Mouse (Mus musculus): ENCODE measurements around the gene Stoml1. TPM values are rescaled to one million over a fixed set of nuclear protein-coding genes. Genes with fewer than 3 reads are reported as not detected.
A peak's percentile ranks its signal among the peaks of the same experiment; 100 is the strongest.

The Stoml1 gene
- polyA plus RNA-seq, 1 experiment: 13.4 TPM

DNA sequence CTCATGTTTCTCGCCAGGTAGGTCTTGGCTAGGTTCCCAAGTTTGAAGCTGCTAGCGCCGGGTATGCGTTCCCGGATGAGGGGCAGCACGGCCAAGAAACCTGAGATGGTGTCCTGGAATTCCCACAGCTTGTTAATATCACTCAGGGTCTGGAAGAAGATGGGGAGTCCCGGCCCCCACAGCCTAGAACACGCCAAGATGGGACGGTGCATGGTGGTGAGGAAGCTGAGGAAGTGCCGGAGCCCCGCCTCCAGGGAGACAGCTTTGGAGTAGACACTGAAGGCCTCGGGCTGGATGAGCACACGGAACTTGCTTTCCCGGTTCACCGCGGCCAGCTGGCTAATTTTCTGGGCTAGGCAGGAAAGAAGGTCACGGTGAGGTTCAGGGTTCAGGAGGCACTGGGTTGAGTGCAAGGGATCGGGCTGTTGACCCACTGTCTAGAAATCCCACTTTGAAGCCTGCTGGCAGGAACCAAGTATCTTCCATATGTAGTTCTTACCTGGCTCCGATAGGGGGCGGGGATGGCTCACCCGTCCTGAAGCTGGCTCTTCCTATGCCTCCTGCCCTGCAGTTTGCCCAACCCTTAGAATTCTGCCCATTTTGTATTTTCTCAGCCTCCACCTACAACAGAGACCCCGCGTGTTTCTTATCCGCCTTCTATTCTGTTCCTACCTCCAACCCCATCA, 32.6 kb upstream of the Stoml1 start:
- no peak overlapping the region for H3K4me3 ChIP-seq (ENCODE audit: insufficient read depth, poor library complexity, severe bottlenecking)
- no peaks in the 10 kb centered on the region for H3K79me2 ChIP-seq (ENCODE audit: control insufficient read depth, insufficient read depth)
- H3K79me3 ChIP-seq (ENCODE audit: low read depth): no peaks in the 10 kb centered on the region
- H3ac ChIP-seq (ENCODE audit: control insufficient read depth, insufficient read length, low read depth): no peak overlapping the region
- H3K36me3 ChIP-seq (ENCODE audit: control insufficient read depth, insufficient read depth): peaks cover 51% of the 10 kb centered on the region
- no peaks in the 10 kb centered on the region for H3K27me3 ChIP-seq (ENCODE audit: control insufficient read depth, insufficient read depth, insufficient read length)
- TF ChIP-seq MAX (IDR thresholded peaks at IDR 0.05) (no peak), CTCF (IDR thresholded peaks at IDR 0.05; ENCODE audit: control insufficient read depth, insufficient read depth, insufficient read length) (peak; percentile 29)

GRCm38 (mm10) chr9:58224356-58224755, 28.6 kb upstream of the Stoml1 start:
- TF ChIP-seq MAX (IDR thresholded peaks at IDR 0.05) (no peak), CEBPB (IDR thresholded peaks at IDR 0.05; ENCODE audit: low read depth) (no peak)
- H3K79me2 ChIP-seq (ENCODE audit: control insufficient read depth, insufficient read depth): no peaks in the 10 kb centered on the region
- no peaks in the 10 kb centered on the region for H3K27me3 ChIP-seq (ENCODE audit: control insufficient read depth, insufficient read depth, insufficient read length)
- H3K4me3 ChIP-seq (ENCODE audit: insufficient read depth, poor library complexity, severe bottlenecking): no peak overlapping the region
- H3ac ChIP-seq (ENCODE audit: control insufficient read depth, insufficient read length, low read depth): no peak overlapping the region
- H3K79me3 ChIP-seq (ENCODE audit: low read depth): no peaks in the 10 kb centered on the region
- peaks cover 81% of the 10 kb centered on the region for H3K36me3 ChIP-seq (ENCODE audit: control insufficient read depth, insufficient read depth)

DNA sequence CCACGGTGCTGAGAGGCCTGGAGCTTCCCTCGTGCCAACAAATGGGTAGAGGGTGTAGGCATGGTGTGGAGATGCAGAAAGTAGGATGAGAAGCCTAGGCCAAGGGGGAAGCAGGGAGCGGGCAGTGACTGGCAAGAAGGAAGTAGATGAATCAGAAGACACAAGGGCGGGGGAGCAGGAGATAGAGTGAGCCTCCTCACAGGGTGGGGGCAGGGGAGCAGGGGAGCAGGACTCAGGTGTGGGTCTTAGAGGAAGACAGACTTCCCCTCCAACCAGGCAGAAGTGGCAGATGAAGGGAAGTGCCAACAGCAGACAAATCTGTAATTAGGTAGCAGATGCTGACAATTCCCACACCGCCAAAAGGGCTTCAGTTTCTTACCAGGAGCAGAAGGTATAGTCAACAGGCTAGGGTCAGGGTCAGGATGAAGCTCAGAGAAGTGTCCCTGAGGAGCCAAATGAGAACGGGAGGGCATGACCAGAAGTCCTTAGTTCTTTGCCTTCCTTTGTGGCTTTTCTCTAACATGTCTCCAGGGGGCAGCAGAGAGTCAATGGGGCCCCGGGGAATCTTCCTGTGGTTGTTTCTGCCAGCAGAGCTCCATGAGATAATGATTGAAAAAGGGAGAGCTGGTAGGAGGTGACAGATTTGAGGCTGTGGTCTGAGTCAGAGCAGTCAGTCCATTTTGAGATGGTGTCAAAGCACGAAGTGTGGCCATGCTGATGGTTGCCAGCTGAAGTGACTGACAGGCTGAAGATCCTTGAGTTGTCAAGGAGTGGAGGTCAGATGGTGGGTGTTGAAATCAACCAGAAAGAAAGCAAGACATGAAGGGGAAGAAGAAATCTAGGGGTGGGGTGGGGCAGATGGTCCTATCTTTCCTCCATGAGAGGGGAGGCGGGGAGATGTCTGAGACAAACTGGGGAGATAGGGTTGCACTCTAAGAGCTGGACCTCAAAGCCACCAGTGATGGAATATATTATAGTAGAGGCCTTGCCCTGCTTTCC, 26.8 kb upstream of the Stoml1 start:
- H3K4me3 ChIP-seq (ENCODE audit: insufficient read depth, poor library complexity, severe bottlenecking): no peak overlapping the region
- H3K79me2 ChIP-seq (ENCODE audit: control insufficient read depth, insufficient read depth): no peaks in the 10 kb centered on the region

DNA sequence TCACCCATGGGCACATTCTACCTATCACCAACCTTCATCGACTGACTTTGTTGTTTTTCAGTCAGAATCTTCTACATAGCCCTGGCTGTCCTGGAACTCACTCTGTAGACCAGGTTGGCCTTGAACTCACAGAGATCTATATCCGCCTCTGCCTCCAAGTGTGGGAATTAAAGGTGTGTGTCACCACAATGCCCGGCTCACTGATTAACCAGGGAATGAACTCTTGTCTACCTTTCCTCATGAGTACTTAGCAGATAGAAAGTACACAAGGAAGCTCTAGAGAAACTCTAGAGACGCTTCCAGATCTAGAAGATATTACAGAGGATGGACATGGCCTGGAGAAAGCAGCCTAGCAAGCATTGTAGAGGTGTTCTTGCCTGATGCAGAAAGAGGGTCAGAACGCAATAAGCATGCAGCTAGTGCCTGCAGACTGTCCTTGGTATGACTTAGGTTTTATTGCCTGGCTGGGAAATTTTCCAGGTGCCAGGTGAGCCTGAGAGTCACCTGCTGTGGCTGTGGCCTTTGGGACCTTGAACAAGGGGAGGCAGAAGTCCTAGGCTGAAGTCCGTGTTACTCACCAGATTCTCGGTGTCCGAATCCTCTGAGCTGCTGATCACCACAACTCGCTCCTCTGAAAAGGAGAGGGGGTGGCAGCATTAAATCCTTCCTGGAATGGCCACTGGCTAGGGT, 24.0 kb upstream of the Stoml1 start:
- Histone ChIP-seq H3K36me3 (ENCODE audit: control insufficient read depth, insufficient read depth) (peaks cover 80% of the 10 kb centered on the region), H3K79me2 (ENCODE audit: control insufficient read depth, insufficient read depth) (no peaks in the 10 kb centered on the region), H3K27me3 (ENCODE audit: control insufficient read depth, insufficient read depth, insufficient read length) (no peaks in the 10 kb centered on the region), H3K79me3 (ENCODE audit: low read depth) (no peaks in the 10 kb centered on the region), H3K4me3 (ENCODE audit: insufficient read depth, poor library complexity, severe bottlenecking) (no peak overlapping the region), H3ac (ENCODE audit: control insufficient read depth, insufficient read length, low read depth) (no peak overlapping the region)
- TF ChIP-seq CEBPB (IDR thresholded peaks at IDR 0.05; ENCODE audit: low read depth): no peak
- no peak for TF ChIP-seq USF1 (IDR thresholded peaks at IDR 0.05; ENCODE audit: low read depth)
- no peak for TF ChIP-seq MAX (IDR thresholded peaks at IDR 0.05)
- no peak for TF ChIP-seq MYOD1 (IDR thresholded peaks at IDR 0.05; ENCODE audit: control insufficient read depth, insufficient read length, low read depth)
- no peak for TF ChIP-seq FOSL1 (IDR thresholded peaks at IDR 0.05; ENCODE audit: insufficient read depth, low read length, poor library complexity, severe bottlenecking)
- TF ChIP-seq CTCF (IDR thresholded peaks at IDR 0.05; ENCODE audit: control insufficient read depth, insufficient read depth, insufficient read length): no peak

More for the DNA sequence above, 26.8 kb upstream of the Stoml1 start:
- no peaks in the 10 kb centered on the region for H3K79me3 ChIP-seq (ENCODE audit: low read depth)
- peak; percentile 13 for TF ChIP-seq CTCF (IDR thresholded peaks at IDR 0.05; ENCODE audit: control insufficient read depth, insufficient read depth, insufficient read length)
- no peak for TF ChIP-seq MYOG (IDR thresholded peaks at IDR 0.05; ENCODE audit: control insufficient read depth, extremely low read depth, insufficient read length)
- peaks cover 80% of the 10 kb centered on the region for H3K36me3 ChIP-seq (ENCODE audit: control insufficient read depth, insufficient read depth)
- H3ac ChIP-seq (ENCODE audit: control insufficient read depth, insufficient read length, low read depth): no peak overlapping the region
- H3K27me3 ChIP-seq (ENCODE audit: control insufficient read depth, insufficient read depth, insufficient read length): no peaks in the 10 kb centered on the region

DNA sequence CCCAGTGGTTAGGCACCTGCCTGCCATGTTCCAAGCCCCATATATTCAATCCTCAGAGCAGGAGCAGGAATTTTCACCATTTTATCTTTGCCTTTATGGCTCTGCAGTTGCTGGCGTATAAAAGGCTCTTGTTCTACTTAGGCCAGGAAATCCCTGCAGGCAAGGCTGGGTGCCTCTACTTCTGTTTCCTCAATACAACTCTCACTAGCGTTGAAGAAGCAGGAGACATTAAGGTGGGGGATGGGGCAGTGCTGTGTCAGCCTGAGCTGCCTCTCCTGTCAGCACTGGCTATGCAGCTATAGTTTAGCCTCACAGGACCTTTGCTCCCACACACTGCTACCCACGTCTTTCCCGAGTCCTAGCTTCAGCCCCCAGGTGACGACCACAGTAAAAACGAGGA, 21.2 kb upstream of the Stoml1 start:
- H3K4me3 ChIP-seq (ENCODE audit: insufficient read depth, poor library complexity, severe bottlenecking): no peak overlapping the region
- TF ChIP-seq CEBPB (IDR thresholded peaks at IDR 0.05; ENCODE audit: low read depth): no peak
- no peak for TF ChIP-seq MYOG (IDR thresholded peaks at IDR 0.05; ENCODE audit: control insufficient read depth, extremely low read depth, insufficient read length)
- no peak for TF ChIP-seq FOSL1 (IDR thresholded peaks at IDR 0.05; ENCODE audit: insufficient read depth, low read length, poor library complexity, severe bottlenecking)
- TF ChIP-seq MYOD1 (IDR thresholded peaks at IDR 0.05; ENCODE audit: control insufficient read depth, insufficient read length, low read depth): no peak
- TF ChIP-seq USF1 (IDR thresholded peaks at IDR 0.05; ENCODE audit: low read depth): no peak
- no peak overlapping the region for H3ac ChIP-seq (ENCODE audit: control insufficient read depth, insufficient read length, low read depth)
- H3K79me2 ChIP-seq (ENCODE audit: control insufficient read depth, insufficient read depth): no peaks in the 10 kb centered on the region
- no peaks in the 10 kb centered on the region for H3K79me3 ChIP-seq (ENCODE audit: low read depth)
- peaks cover 71% of the 10 kb centered on the region for H3K36me3 ChIP-seq (ENCODE audit: control insufficient read depth, insufficient read depth)
- H3K27me3 ChIP-seq (ENCODE audit: control insufficient read depth, insufficient read depth, insufficient read length): no peaks in the 10 kb centered on the region

DNA sequence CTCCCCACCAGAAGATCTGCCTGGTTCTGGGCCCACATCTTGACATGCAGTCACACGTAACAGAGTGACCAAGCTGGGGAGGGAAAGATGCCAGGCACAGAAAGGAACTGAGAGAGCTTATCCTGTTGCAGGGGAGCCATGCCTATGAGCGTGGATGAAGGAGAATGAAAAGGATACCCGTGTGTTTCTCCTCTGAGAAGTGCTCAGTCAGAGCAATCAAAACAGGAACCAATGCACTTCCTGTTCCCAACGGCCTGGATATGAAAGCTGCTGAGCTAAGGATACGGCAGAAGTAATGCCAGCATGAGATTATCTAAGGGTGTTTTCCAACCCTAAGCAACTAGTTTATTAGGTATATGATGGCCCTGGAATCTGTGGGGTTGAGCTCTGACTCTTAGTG, 20.6 kb upstream of the Stoml1 start:
- H3K36me3 ChIP-seq (ENCODE audit: control insufficient read depth, insufficient read depth): peaks cover 69% of the 10 kb centered on the region
- H3K27me3 ChIP-seq (ENCODE audit: control insufficient read depth, insufficient read depth, insufficient read length): no peaks in the 10 kb centered on the region
- H3K79me2 ChIP-seq (ENCODE audit: control insufficient read depth, insufficient read depth): peaks cover 3% of the 10 kb centered on the region
- H3ac ChIP-seq (ENCODE audit: control insufficient read depth, insufficient read length, low read depth): no peak overlapping the region
- no peak overlapping the region for H3K4me3 ChIP-seq (ENCODE audit: insufficient read depth, poor library complexity, severe bottlenecking)
- TF ChIP-seq MAX (IDR thresholded peaks at IDR 0.05): no peak
- H3K79me3 ChIP-seq (ENCODE audit: low read depth): no peaks in the 10 kb centered on the region

Data from C2C12 (cell line).